Mouse (Mus musculus) limb, embryonic 14.5 days (tissue): Measurements from ENCODE around the gene Snrpn. TPM values are rescaled to one million over a fixed set of nuclear protein-coding genes. Genes with fewer than 3 reads are reported as not detected.

Source experiments
- ATAC-seq: fragments of 200-750 bp; cut with Nextera tagmentation; 2 replicates; pipeline ENCODE4 v1.8.0; 2017; ENCODE audit warnings: low read depth, moderate number of reproducible peaks, moderate TSS enrichment; ENCODE audit not compliant: low FRiP score
- DNase-seq: peaks from one replicate; pipeline ENCODE4 v3.0.0-alpha.2; 2015; ENCODE audit warnings: low spot score
- H3K27ac ChIP-seq: fragments of 300-500 bp; sonication (generic); replicated peaks from 2 replicates; pipeline ENCODE4 v1.5.1; 2014; ENCODE audit warnings: low read depth, mild to moderate bottlenecking, low read length, moderate library complexity, mixed read lengths
- H3K27me3 ChIP-seq: fragments of 300-500 bp; sonication (generic); 2 replicates; pipeline ENCODE4 v1.6.1; 2014; ENCODE audit warnings: low read length, mixed read lengths; ENCODE audit not compliant: control insufficient read depth, insufficient read depth
- H3K36me3 ChIP-seq: fragments of 300-500 bp; sonication (generic); 2 replicates; pipeline ENCODE4 v1.6.1; 2014; ENCODE audit warnings: mild to moderate bottlenecking, low read length, moderate library complexity, mixed read lengths; ENCODE audit not compliant: control insufficient read depth, insufficient read depth
- H3K4me1 ChIP-seq: fragments of 300-500 bp; sonication (generic); 2 replicates; pipeline ENCODE4 v1.6.1; 2014; ENCODE audit warnings: antibody characterized with exemption, low read length, mixed read lengths; ENCODE audit not compliant: control insufficient read depth, insufficient read depth
- H3K4me2 ChIP-seq: fragments of 300-500 bp; sonication (generic); replicated peaks from 2 replicates; pipeline ENCODE4 v1.6.1; 2014; ENCODE audit warnings: low read depth, mild to moderate bottlenecking, low read length, moderate library complexity; ENCODE audit not compliant: severe bottlenecking
- H3K4me3 ChIP-seq: fragments of 300-500 bp; sonication (generic); replicated peaks from 2 replicates; pipeline ENCODE4 v1.5.1; 2014; ENCODE audit warnings: low read length
- H3K9ac ChIP-seq: fragments of 300-500 bp; sonication (generic); 2 replicates; pipeline ENCODE4 v1.6.1; 2014; ENCODE audit warnings: mild to moderate bottlenecking, low read depth, low read length, moderate library complexity; ENCODE audit not compliant: severe bottlenecking
- H3K9me3 ChIP-seq: fragments of 300-500 bp; sonication (generic); 2 replicates; pipeline ENCODE4 v1.6.1; 2016; ENCODE audit warnings: low read length; ENCODE audit not compliant: control insufficient read depth
- POLR2A ChIP-seq: fragments of 200-500 bp; IDR thresholded peaks from 2 replicates; pipeline ENCODE4 v1.8.0; 2012; ENCODE audit warnings: inconsistent platforms, mild to moderate bottlenecking, moderate library complexity, borderline replicate concordance; ENCODE audit not compliant: insufficient read depth, insufficient read length; ENCODE audit errors: extremely low read depth
- WGBS: fragments of 180-500 bp; shearing (Covaris S2); extraction: QIAGEN DNeasy Blood & Tissue Kit; methylation state at CpG from one replicate; pipeline ENCODE4 v1.1.7; 2014; 5-methylcytosine and 5-hydroxymethylcytosine counted together
- polyA plus RNA-seq, 2 experiments: library from polyadenylated mRNA; depleted of rRNA in 1 of 2; stranded (reverse) in 1 of 2; unstranded in 1 of 2; fragments of >200 nt; fragmentation: Nextera tagmentation in 1 of 2; extraction: Ambion mirVana in 1 of 2; gene quantifications; 2 replicates each; pipeline versions ENCODE4 v1.2.1 to v1.2.3; 2012 to 2014

Snrpn gene
- polyA plus RNA-seq, 2 experiments: 18.7 to 27.8 TPM

- Histone ChIP-seq H3K27ac (no peak overlapping the region), H3K9ac (no peak overlapping the region), H3K4me3 (no peak overlapping the region), H3K4me2 (no peak overlapping the region), H3K36me3 (no peaks in the 10 kb centered on the region), H3K4me1 (no peaks in the 10 kb centered on the region), H3K27me3 (no peaks in the 10 kb centered on the region), H3K9me3 (peaks cover 16% of the 10 kb centered on the region)
- 49% methylated on average over 2 of the region's 2 CpGs for WGBS
- DNase-seq: no peak
- TF ChIP-seq POLR2A: no peak
- no peak for ATAC-seq
Measured at GRCm38 (mm10) chr7:60006262-60006661, 133.8 kb downstream of the Snrpn start.

DNA sequence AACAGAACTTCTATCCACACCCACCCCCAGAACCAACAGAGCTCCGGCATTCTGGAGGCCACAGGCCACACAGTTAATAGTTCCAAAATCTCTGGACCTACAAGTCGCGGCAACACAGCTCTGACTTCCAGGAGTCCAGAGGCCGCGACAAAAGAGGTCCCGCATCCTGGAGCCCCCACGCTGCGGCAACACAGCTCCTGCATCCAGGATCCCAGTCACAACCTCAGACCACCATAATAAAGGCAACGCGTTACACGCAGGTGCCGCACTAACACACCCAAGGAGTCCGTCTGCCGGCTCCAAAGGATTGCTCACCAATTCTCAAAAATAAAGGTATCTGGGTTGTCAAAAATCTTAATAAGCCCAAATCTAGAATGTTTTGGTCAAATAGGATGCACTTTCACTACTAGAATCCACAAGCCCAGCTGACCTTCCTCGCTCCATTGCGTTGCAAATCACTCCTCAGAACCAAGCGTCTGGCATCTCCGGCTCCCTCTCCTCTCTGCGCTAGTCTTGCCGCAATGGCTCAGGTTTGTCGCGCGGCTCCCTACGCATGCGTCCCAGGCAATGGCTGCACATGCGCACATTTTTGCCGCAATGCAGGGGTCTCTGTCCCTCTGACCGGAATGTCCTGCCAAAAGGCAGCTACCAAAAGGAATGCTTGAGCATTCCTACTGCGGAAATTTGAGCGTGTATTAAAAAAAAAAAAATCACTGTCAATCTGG, 135.3 kb downstream of the Snrpn start, which contains the start of the genes Snurf and Gm38393:
Gene Snurf (minus strand): TSS at position 444 of the 725 bp plus-strand sequence.
Gene Gm38393 (minus strand): TSS at position 459 of the 725 bp plus-strand sequence.
- DNase-seq: peak; percentile 54
- WGBS: 56% methylated on average over 30 of the region's 30 CpGs
- Histone ChIP-seq H3K27me3 (no peaks in the 10 kb centered on the region), H3K9me3 (peaks cover 16% of the 10 kb centered on the region), H3K4me3 (peak within 1 kb of the TSS; percentile 50), H3K36me3 (no peaks in the 10 kb centered on the region), H3K4me1 (no peaks in the 10 kb centered on the region), H3K4me2 (peak within 1 kb of the TSS; percentile 57), H3K9ac (peak within 1 kb of the TSS; percentile 55), H3K27ac (peak within 1 kb of the TSS; percentile 52; the same call in 1 of the 2 replicates)
- ATAC-seq: peak; percentile 55; the same call in 1 of the 2 replicates
- peak; percentile 66; the same call in 1 of the 2 replicates for TF ChIP-seq POLR2A

- Histone ChIP-seq H3K9ac (peak overlapping the region; percentile 55), H3K4me3 (peak overlapping the region; percentile 50), H3K27ac (peak overlapping the region; percentile 52; the same call in 1 of the 2 replicates), H3K4me2 (peak overlapping the region; percentile 57), H3K4me1 (no peaks in the 10 kb centered on the region), H3K27me3 (no peaks in the 10 kb centered on the region), H3K36me3 (no peaks in the 10 kb centered on the region), H3K9me3 (peaks cover 16% of the 10 kb centered on the region)
- no peak for TF ChIP-seq POLR2A
- DNase-seq: peak; percentile 6
- ATAC-seq: peak; percentile 82
- 41% methylated on average over 22 of the region's 22 CpGs for WGBS
Measured at GRCm38 (mm10) chr7:60003921-60004605, 136.0 kb downstream of the Snrpn start.

GRCm38 (mm10) chr7:60003006-60003865, 136.8 kb downstream of the Snrpn start:
- no peak for TF ChIP-seq POLR2A
- ATAC-seq (no peak), DNase-seq (no peak)
- Histone ChIP-seq H3K27me3 (no peaks in the 10 kb centered on the region), H3K4me2 (peak overlapping the region; percentile 57), H3K9ac (peak overlapping the region; percentile 55; the same call in 1 of the 2 replicates), H3K4me1 (no peaks in the 10 kb centered on the region), H3K36me3 (no peaks in the 10 kb centered on the region), H3K4me3 (peak overlapping the region; percentile 50), H3K27ac (no peak overlapping the region), H3K9me3 (peaks cover 16% of the 10 kb centered on the region)
- 49% methylated on average over 12 of the region's 12 CpGs for WGBS

GRCm38 (mm10) chr7:59978646-59979045, 161.4 kb downstream of the Snrpn start:
- Histone ChIP-seq H3K9me3 (no peaks in the 10 kb centered on the region), H3K4me3 (no peak overlapping the region), H3K36me3 (no peaks in the 10 kb centered on the region), H3K4me2 (no peak overlapping the region), H3K4me1 (no peaks in the 10 kb centered on the region), H3K27me3 (no peaks in the 10 kb centered on the region), H3K27ac (no peak overlapping the region), H3K9ac (no peak overlapping the region)
- 55% methylated on average over 1 of the region's 1 CpGs for WGBS
- ATAC-seq (no peak), DNase-seq (no peak)
- no peak for TF ChIP-seq POLR2A

Other genes starting within 250 kb of the Snrpn start
- not detected in 2 replicates for gene Snurf, start 135.2 kb downstream of the Snrpn start, polyA plus RNA-seq (2012; rRNA removed)
- 18.8 and 18.9 TPM in 2 replicates for gene Snurf, start 135.2 kb downstream of the Snrpn start, polyA plus RNA-seq (2014; fragmentation: Nextera tagmentation; extraction: Ambion mirVana)
- 2.5 TPM in 2 replicates for gene Gm38393, start 135.2 kb downstream of the Snrpn start, polyA plus RNA-seq (2012; rRNA removed)
- 0.30 and 1.1 TPM in 2 replicates for gene Gm38393, start 135.2 kb downstream of the Snrpn start, polyA plus RNA-seq (2014; fragmentation: Nextera tagmentation; extraction: Ambion mirVana)